Mouse (Mus musculus): ENCODE data around the gene Casc1. TPM values are rescaled to one million over a fixed set of nuclear protein-coding genes. Genes with fewer than 3 reads are reported as not detected.

The Casc1 gene
- 0.13 and 0.16 TPM in 2 replicates for polyA plus RNA-seq (2012; rRNA removed)

DNA sequence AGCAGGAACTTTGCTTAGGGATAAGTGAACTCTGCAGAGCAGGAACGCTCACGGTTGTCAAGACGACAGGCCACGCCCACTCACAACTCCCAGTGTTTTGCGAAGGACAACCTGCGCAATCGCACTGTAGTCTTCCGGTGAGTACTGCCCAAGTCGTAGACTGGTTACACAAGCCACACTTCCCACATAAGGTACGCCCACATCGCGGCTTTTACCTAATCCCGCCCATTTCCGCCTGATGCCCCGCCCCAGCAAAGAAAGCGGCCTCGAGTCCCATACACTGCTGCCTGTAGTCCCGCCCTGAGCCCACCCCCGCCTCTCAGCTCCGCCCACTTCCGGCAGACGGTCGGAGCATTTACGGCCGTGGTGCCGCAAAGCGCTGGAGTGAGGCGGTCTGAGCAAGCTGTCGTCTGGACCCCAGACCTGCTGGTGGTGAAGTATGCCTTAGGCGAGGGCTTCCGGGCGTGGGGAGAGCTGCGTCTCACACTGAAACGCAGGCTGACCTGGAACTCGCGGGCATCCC, at the start of gene Casc1, which contains the start of gene Etfrf1:
Casc1 (minus strand) TSS at position 190 of the 523 bp plus-strand sequence.
Etfrf1 (plus strand) TSS at position 319 of the 523 bp plus-strand sequence.

GRCm38 (mm10) chr6:145250185-145250791, 39.5 kb upstream of the Casc1 start, which contains the start of gene Kras:
Gene Kras (minus strand): TSS chr6:145250239.

Other genes starting within 250 kb of the Casc1 start
- gene Bcat1, start 134.8 kb downstream of the Casc1 start, polyA plus RNA-seq (2012; rRNA removed) = 0.20 and 0.23 TPM in 2 replicates
- 28.2 and 29.3 TPM in 2 replicates for gene Lrmp, start 95.4 kb downstream of the Casc1 start, polyA plus RNA-seq (2012; rRNA removed)
- gene Etfrf1, start 129 bp upstream of the Casc1 start, polyA plus RNA-seq (2012; rRNA removed) = 25.4 and 27.0 TPM in 2 replicates
- 16.6 and 17.8 TPM in 2 replicates for gene Kras, start 39.2 kb upstream of the Casc1 start, polyA plus RNA-seq (2012; rRNA removed)

All from liver, embryonic 18 days (tissue).